Mouse (Mus musculus) kidney, adult 2 months (tissue): ENCODE measurements at regions not wholly inside any gene's neighbourhood (a gene's known extent, or its start where the extent isn't known, plus 50 kb on each side); places are given as distances from the start of the nearest gene placed in this dataset.

Source experiments
- CTCF ChIP-seq: fragments of 200-500 bp; conservative IDR thresholded peaks from 2 replicates; pipeline ENCODE4 v1.5.1; 2011; ENCODE audit warnings: low read depth, mild to moderate bottlenecking, control low read depth, low read length, moderate library complexity, mixed read lengths; ENCODE audit not compliant: insufficient read depth, insufficient read length
- POLR2A ChIP-seq: fragments of 200-500 bp; IDR thresholded peaks from one replicate; pipeline ENCODE4 v1.6.1; 2011; ENCODE audit warnings: low read depth, low read length, control low read depth

DNA sequence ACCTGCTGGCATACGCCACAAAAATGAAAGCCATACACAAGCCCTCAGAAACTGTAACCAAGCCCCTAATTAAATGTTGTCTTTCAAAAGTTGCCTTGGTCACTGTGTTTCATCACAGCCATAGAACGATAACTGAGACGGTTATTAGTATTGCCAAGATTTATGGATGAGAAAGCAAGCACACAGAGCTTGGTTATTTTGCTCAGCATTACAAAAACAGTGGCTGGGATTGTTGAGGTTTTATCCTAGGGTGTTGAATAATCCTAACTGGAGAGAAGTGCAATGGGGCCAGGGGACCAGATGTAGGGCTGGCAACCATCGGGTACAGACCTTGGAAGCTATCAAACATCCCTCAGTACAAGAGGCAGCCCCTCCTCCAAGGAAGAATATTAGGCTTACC is 106.4 kb upstream of the Rcn1 start:
- TF ChIP-seq CTCF (no peak), POLR2A (no peak)
